Mouse (Mus musculus): ENCODE results near the gene Crb2. TPM values are rescaled to one million over a fixed set of nuclear protein-coding genes. Genes with fewer than 3 reads are reported as not detected.

Gene Crb2
- polyA plus RNA-seq (2016; fragmentation: Nextera tagmentation; extraction: Ambion mirVana) = 31.1 and 31.4 TPM in 2 replicates

GRCm38 (mm10) chr2:37776016-37776415 lies at the start of gene Crb2:
Gene Crb2 (plus strand): TSS chr2:37776249.
- DNase-seq (ENCODE audit: low spot score) = peak; percentile 92
- peak within 1 kb of the TSS; percentile 85 for H3K4me3 ChIP-seq
- under 1% methylated on average over 18 of the region's 18 CpGs for WGBS
- no peaks in the 10 kb centered on the region for H3K36me3 ChIP-seq
- H3K27ac ChIP-seq (replicated peaks) = peak within 1 kb of the TSS; percentile 96
- H3K4me1 ChIP-seq = peaks cover 74% of the 10 kb centered on the region
- H3K27me3 ChIP-seq (ENCODE audit: low read depth, poor library complexity, severe bottlenecking) = peaks cover 9% of the 10 kb centered on the region
- no peaks in the 10 kb centered on the region for H3K9me3 ChIP-seq (replicated peaks)

- WGBS = 89% methylated on average over 5 of the region's 5 CpGs
- Histone ChIP-seq H3K36me3 (no peaks in the 10 kb centered on the region), H3K4me3 (no peak overlapping the region), H3K4me1 (peaks cover 13% of the 10 kb centered on the region), H3K9me3 (replicated peaks) (no peaks in the 10 kb centered on the region), H3K27ac (replicated peaks) (no peak overlapping the region), H3K27me3 (ENCODE audit: low read depth, poor library complexity, severe bottlenecking) (no peaks in the 10 kb centered on the region)
- no peak for DNase-seq (ENCODE audit: low spot score)
These were observed 44.7 kb upstream of the Crb2 start for GRCm38 (mm10) chr2:37731241-37731801.

GRCm38 (mm10) chr2:37734979-37735806 lies 40.9 kb upstream of the Crb2 start:
- 14% methylated on average over 17 of the region's 17 CpGs for WGBS
- Histone ChIP-seq H3K4me1 (peaks cover 13% of the 10 kb centered on the region), H3K27ac (replicated peaks) (peak overlapping the region; percentile 75), H3K9me3 (replicated peaks) (no peaks in the 10 kb centered on the region), H3K36me3 (no peaks in the 10 kb centered on the region), H3K27me3 (ENCODE audit: low read depth, poor library complexity, severe bottlenecking) (no peaks in the 10 kb centered on the region), H3K4me3 (peak overlapping the region; percentile 32)
- peak; percentile 56 for DNase-seq (ENCODE audit: low spot score)

GRCm38 (mm10) chr2:37735807-37736188 lies 40.3 kb upstream of the Crb2 start:
- Histone ChIP-seq H3K9me3 (replicated peaks) (no peaks in the 10 kb centered on the region), H3K27ac (replicated peaks) (peak overlapping the region; percentile 75), H3K36me3 (no peaks in the 10 kb centered on the region), H3K4me1 (peaks cover 13% of the 10 kb centered on the region), H3K4me3 (peak overlapping the region; percentile 32), H3K27me3 (ENCODE audit: low read depth, poor library complexity, severe bottlenecking) (no peaks in the 10 kb centered on the region)
- no peak for DNase-seq (ENCODE audit: low spot score)
- 76% methylated on average over 1 of the region's 1 CpGs for WGBS

GRCm38 (mm10) chr2:37741806-37742554 lies 34.1 kb upstream of the Crb2 start:
- no peaks in the 10 kb centered on the region for H3K9me3 ChIP-seq (replicated peaks)
- no peak for DNase-seq (ENCODE audit: low spot score)
- 86% methylated on average over 20 of the region's 20 CpGs for WGBS
- H3K4me1 ChIP-seq = peaks cover 5% of the 10 kb centered on the region
- no peaks in the 10 kb centered on the region for H3K27me3 ChIP-seq (ENCODE audit: low read depth, poor library complexity, severe bottlenecking)
- no peak overlapping the region for H3K27ac ChIP-seq (replicated peaks)
- no peaks in the 10 kb centered on the region for H3K36me3 ChIP-seq
- H3K4me3 ChIP-seq = no peak overlapping the region

GRCm38 (mm10) chr2:37744773-37745395 lies 31.2 kb upstream of the Crb2 start:
- H3K27ac ChIP-seq (replicated peaks) = no peak overlapping the region
- peaks cover 21% of the 10 kb centered on the region for H3K4me1 ChIP-seq
- 93% methylated on average over 10 of the region's 10 CpGs for WGBS
- no peaks in the 10 kb centered on the region for H3K9me3 ChIP-seq (replicated peaks)
- no peaks in the 10 kb centered on the region for H3K36me3 ChIP-seq
- no peaks in the 10 kb centered on the region for H3K27me3 ChIP-seq (ENCODE audit: low read depth, poor library complexity, severe bottlenecking)
- H3K4me3 ChIP-seq = no peak overlapping the region
- no peak for DNase-seq (ENCODE audit: low spot score)

GRCm38 (mm10) chr2:37746293-37747049 lies 29.6 kb upstream of the Crb2 start:
- Histone ChIP-seq H3K36me3 (no peaks in the 10 kb centered on the region), H3K4me3 (no peak overlapping the region), H3K9me3 (replicated peaks) (no peaks in the 10 kb centered on the region), H3K27me3 (ENCODE audit: low read depth, poor library complexity, severe bottlenecking) (no peaks in the 10 kb centered on the region), H3K4me1 (peaks cover 16% of the 10 kb centered on the region), H3K27ac (replicated peaks) (no peak overlapping the region)
- 93% methylated on average over 5 of the region's 5 CpGs for WGBS
- no peak for DNase-seq (ENCODE audit: low spot score)

- Histone ChIP-seq H3K9me3 (replicated peaks) (no peaks in the 10 kb centered on the region), H3K27ac (replicated peaks) (no peak overlapping the region), H3K4me1 (peaks cover 16% of the 10 kb centered on the region), H3K4me3 (no peak overlapping the region), H3K27me3 (ENCODE audit: low read depth, poor library complexity, severe bottlenecking) (no peaks in the 10 kb centered on the region), H3K36me3 (no peaks in the 10 kb centered on the region)
- DNase-seq (ENCODE audit: low spot score) = no peak
- WGBS = 67% methylated on average over 2 of the region's 2 CpGs
These were observed 28.1 kb upstream of the Crb2 start for GRCm38 (mm10) chr2:37747909-37748308.

- Histone ChIP-seq H3K27ac (replicated peaks) (peak overlapping the region; percentile 57; the same call in 1 of the 2 replicates), H3K4me3 (no peak overlapping the region), H3K4me1 (peaks cover 16% of the 10 kb centered on the region), H3K27me3 (ENCODE audit: low read depth, poor library complexity, severe bottlenecking) (no peaks in the 10 kb centered on the region), H3K36me3 (no peaks in the 10 kb centered on the region), H3K9me3 (replicated peaks) (no peaks in the 10 kb centered on the region)
- 61% methylated on average over 10 of the region's 10 CpGs for WGBS
- no peak for DNase-seq (ENCODE audit: low spot score)
These were observed 27.5 kb upstream of the Crb2 start for GRCm38 (mm10) chr2:37748442-37749066.

- Histone ChIP-seq H3K9me3 (replicated peaks) (no peaks in the 10 kb centered on the region), H3K4me1 (peaks cover 16% of the 10 kb centered on the region), H3K27ac (replicated peaks) (no peak overlapping the region), H3K36me3 (no peaks in the 10 kb centered on the region), H3K4me3 (no peak overlapping the region), H3K27me3 (ENCODE audit: low read depth, poor library complexity, severe bottlenecking) (no peaks in the 10 kb centered on the region)
- 85% methylated on average over 6 of the region's 6 CpGs for WGBS
- no peak for DNase-seq (ENCODE audit: low spot score)
These were observed 26.7 kb upstream of the Crb2 start for GRCm38 (mm10) chr2:37749323-37749722.

GRCm38 (mm10) chr2:37751114-37751513 lies 24.9 kb upstream of the Crb2 start:
- Histone ChIP-seq H3K36me3 (no peaks in the 10 kb centered on the region), H3K4me1 (peaks cover 23% of the 10 kb centered on the region), H3K27ac (replicated peaks) (no peak overlapping the region), H3K9me3 (replicated peaks) (no peaks in the 10 kb centered on the region), H3K4me3 (no peak overlapping the region), H3K27me3 (ENCODE audit: low read depth, poor library complexity, severe bottlenecking) (0 out of 2 replicates have a peak, but pooled peaks cover 10% of the 10 kb centered on the region)
- WGBS = 98% methylated on average over 1 of the region's 1 CpGs
- no peak for DNase-seq (ENCODE audit: low spot score)

Measured in midbrain, embryonic 10.5 days (tissue).